Mouse (Mus musculus): ENCODE results near the gene Cacna1d. TPM values are rescaled to one million over a fixed set of nuclear protein-coding genes. Genes with fewer than 3 reads are reported as not detected.

Cacna1d gene
- polyA plus RNA-seq, 1 experiment = 11.8 TPM

GRCm38 (mm10) chr14:30292135-30292463 is 199.2 kb downstream of the Cacna1d start:
- H3K4me1 ChIP-seq (ENCODE audit: control insufficient read depth, insufficient read depth, low read length) = peaks cover 8% of the 10 kb centered on the region
- no peak overlapping the region for H3K4me3 ChIP-seq (ENCODE audit: insufficient read depth, low read length)
- no peak overlapping the region for H3K27ac ChIP-seq (ENCODE audit: insufficient read depth, low read depth, low read length)
- no peak for TF ChIP-seq POLR2A (IDR thresholded peaks at IDR 0.05; ENCODE audit: borderline replicate concordance, low read depth, low read length)
- no peak for TF ChIP-seq CTCF (IDR thresholded peaks at IDR 0.05; ENCODE audit: low read depth, low read length)

- TF ChIP-seq CTCF (IDR thresholded peaks at IDR 0.05; ENCODE audit: low read depth, low read length) (no peak), POLR2A (IDR thresholded peaks at IDR 0.05; ENCODE audit: borderline replicate concordance, low read depth, low read length) (no peak)
- H3K4me1 ChIP-seq (ENCODE audit: control insufficient read depth, insufficient read depth, low read length) = peaks cover 8% of the 10 kb centered on the region
- H3K4me3 ChIP-seq (ENCODE audit: insufficient read depth, low read length) = no peak overlapping the region
- H3K27ac ChIP-seq (ENCODE audit: insufficient read depth, low read depth, low read length) = no peak overlapping the region
Measured at GRCm38 (mm10) chr14:30291389-30292134, 199.7 kb downstream of the Cacna1d start.

- H3K27ac ChIP-seq (ENCODE audit: insufficient read depth, low read depth, low read length) = no peak overlapping the region
- H3K4me3 ChIP-seq (ENCODE audit: insufficient read depth, low read length) = no peak overlapping the region
- TF ChIP-seq POLR2A (IDR thresholded peaks at IDR 0.05; ENCODE audit: borderline replicate concordance, low read depth, low read length) (no peak), CTCF (IDR thresholded peaks at IDR 0.05; ENCODE audit: low read depth, low read length) (no peak)
Measured at GRCm38 (mm10) chr14:30284446-30284845, 206.8 kb downstream of the Cacna1d start.

GRCm38 (mm10) chr14:30284022-30284421 is 207.2 kb downstream of the Cacna1d start:
- no peak for TF ChIP-seq POLR2A (IDR thresholded peaks at IDR 0.05; ENCODE audit: borderline replicate concordance, low read depth, low read length)
- H3K4me3 ChIP-seq (ENCODE audit: insufficient read depth, low read length) = no peak overlapping the region

More at GRCm38 (mm10) chr14:30284446-30284845, 206.8 kb downstream of the Cacna1d start:
- peaks cover 3% of the 10 kb centered on the region; the same call in 1 of the 2 replicates for H3K4me1 ChIP-seq (ENCODE audit: control insufficient read depth, insufficient read depth, low read length)

GRCm38 (mm10) chr14:30275572-30275971 is 215.7 kb downstream of the Cacna1d start:
- H3K4me3 ChIP-seq (ENCODE audit: insufficient read depth, low read length) = no peak overlapping the region
- TF ChIP-seq CTCF (IDR thresholded peaks at IDR 0.05; ENCODE audit: low read depth, low read length) = no peak
- no peak for TF ChIP-seq POLR2A (IDR thresholded peaks at IDR 0.05; ENCODE audit: borderline replicate concordance, low read depth, low read length)
- H3K4me1 ChIP-seq (ENCODE audit: control insufficient read depth, insufficient read depth, low read length) = no peaks in the 10 kb centered on the region
- no peak overlapping the region for H3K27ac ChIP-seq (ENCODE audit: insufficient read depth, low read depth, low read length)

More at GRCm38 (mm10) chr14:30284022-30284421, 207.2 kb downstream of the Cacna1d start:
- Histone ChIP-seq H3K27ac (ENCODE audit: insufficient read depth, low read depth, low read length) (no peak overlapping the region), H3K4me1 (ENCODE audit: control insufficient read depth, insufficient read depth, low read length) (peaks cover 3% of the 10 kb centered on the region; the same call in 1 of the 2 replicates)

GRCm38 (mm10) chr14:30272976-30273375 is 218.3 kb downstream of the Cacna1d start:
- no peak overlapping the region for H3K27ac ChIP-seq (ENCODE audit: insufficient read depth, low read depth, low read length)
- TF ChIP-seq POLR2A (IDR thresholded peaks at IDR 0.05; ENCODE audit: borderline replicate concordance, low read depth, low read length) (no peak), CTCF (IDR thresholded peaks at IDR 0.05; ENCODE audit: low read depth, low read length) (no peak)
- H3K4me3 ChIP-seq (ENCODE audit: insufficient read depth, low read length) = no peak overlapping the region
- H3K4me1 ChIP-seq (ENCODE audit: control insufficient read depth, insufficient read depth, low read length) = no peaks in the 10 kb centered on the region

GRCm38 (mm10) chr14:30272523-30272922 is 218.7 kb downstream of the Cacna1d start:
- H3K4me3 ChIP-seq (ENCODE audit: insufficient read depth, low read length) = no peak overlapping the region

GRCm38 (mm10) chr14:30271856-30272255 is 219.4 kb downstream of the Cacna1d start:
- Histone ChIP-seq H3K4me3 (ENCODE audit: insufficient read depth, low read length) (no peak overlapping the region), H3K27ac (ENCODE audit: insufficient read depth, low read depth, low read length) (no peak overlapping the region), H3K4me1 (ENCODE audit: control insufficient read depth, insufficient read depth, low read length) (no peaks in the 10 kb centered on the region)
- TF ChIP-seq CTCF (IDR thresholded peaks at IDR 0.05; ENCODE audit: low read depth, low read length) = no peak
- TF ChIP-seq POLR2A (IDR thresholded peaks at IDR 0.05; ENCODE audit: borderline replicate concordance, low read depth, low read length) = no peak

More at GRCm38 (mm10) chr14:30272523-30272922, 218.7 kb downstream of the Cacna1d start:
- TF ChIP-seq POLR2A (IDR thresholded peaks at IDR 0.05; ENCODE audit: borderline replicate concordance, low read depth, low read length) (no peak), CTCF (IDR thresholded peaks at IDR 0.05; ENCODE audit: low read depth, low read length) (no peak)
- Histone ChIP-seq H3K27ac (ENCODE audit: insufficient read depth, low read depth, low read length) (no peak overlapping the region), H3K4me1 (ENCODE audit: control insufficient read depth, insufficient read depth, low read length) (no peaks in the 10 kb centered on the region)

GRCm38 (mm10) chr14:30270350-30270749 is 220.9 kb downstream of the Cacna1d start:
- no peak for TF ChIP-seq POLR2A (IDR thresholded peaks at IDR 0.05; ENCODE audit: borderline replicate concordance, low read depth, low read length)
- no peak for TF ChIP-seq CTCF (IDR thresholded peaks at IDR 0.05; ENCODE audit: low read depth, low read length)
- Histone ChIP-seq H3K27ac (ENCODE audit: insufficient read depth, low read depth, low read length) (no peak overlapping the region), H3K4me1 (ENCODE audit: control insufficient read depth, insufficient read depth, low read length) (no peaks in the 10 kb centered on the region), H3K4me3 (ENCODE audit: insufficient read depth, low read length) (no peak overlapping the region)

- no peak for TF ChIP-seq CTCF (IDR thresholded peaks at IDR 0.05; ENCODE audit: low read depth, low read length)
- no peak for TF ChIP-seq POLR2A (IDR thresholded peaks at IDR 0.05; ENCODE audit: borderline replicate concordance, low read depth, low read length)
- Histone ChIP-seq H3K4me3 (ENCODE audit: insufficient read depth, low read length) (no peak overlapping the region), H3K4me1 (ENCODE audit: control insufficient read depth, insufficient read depth, low read length) (0 out of 2 replicates have a peak, but pooled peaks cover 2% of the 10 kb centered on the region), H3K27ac (ENCODE audit: insufficient read depth, low read depth, low read length) (no peak overlapping the region)
Measured at GRCm38 (mm10) chr14:30265728-30266127, 225.5 kb downstream of the Cacna1d start.
